Mouse (Mus musculus) right cerebral cortex, adult 18-20 months (tissue): ENCODE measurements around the gene Lrmda.

Source experiments
- DNase-seq: peaks from one replicate; pipeline ENCODE4 v3.0.0; 2022; ENCODE audit warnings: mixed read lengths

Gene Lrmda

GRCm38 (mm10) chr14:22019252-22019948 lies at the start of gene Lrmda:
Gene Lrmda (plus strand): TSS chr14:22019712.
- DNase-seq, result peak; percentile 42

- DNase-seq, result peak; percentile 66
Measured at GRCm38 (mm10) chr14:21981462-21981861, 38.0 kb upstream of the Lrmda start.

GRCm38 (mm10) chr14:21982096-21982591 lies 37.4 kb upstream of the Lrmda start:
- no peak for DNase-seq

- DNase-seq, result no peak
Measured at GRCm38 (mm10) chr14:21982592-21983310, 36.8 kb upstream of the Lrmda start.

GRCm38 (mm10) chr14:21983311-21983949 lies 36.1 kb upstream of the Lrmda start:
- DNase-seq, result no peak

GRCm38 (mm10) chr14:21983950-21984730 lies 35.4 kb upstream of the Lrmda start:
- DNase-seq, result no peak

- DNase-seq, result no peak
Measured at GRCm38 (mm10) chr14:21984757-21985425, 34.6 kb upstream of the Lrmda start.

GRCm38 (mm10) chr14:21985426-21985931 lies 34.0 kb upstream of the Lrmda start:
- no peak for DNase-seq

- DNase-seq, result peak; percentile 83
Measured at GRCm38 (mm10) chr14:21985981-21986732, 33.4 kb upstream of the Lrmda start.

GRCm38 (mm10) chr14:21986733-21987659 lies 32.5 kb upstream of the Lrmda start:
- no peak for DNase-seq

GRCm38 (mm10) chr14:21987660-21988576 lies 31.6 kb upstream of the Lrmda start:
- DNase-seq, result peak; percentile 94

GRCm38 (mm10) chr14:21988577-21989290 lies 30.8 kb upstream of the Lrmda start:
- no peak for DNase-seq

GRCm38 (mm10) chr14:21989291-21989913 lies 30.1 kb upstream of the Lrmda start, which contains the start of gene Zfp503:
Gene Zfp503 (minus strand): TSS chr14:21989601.
- no peak for DNase-seq

GRCm38 (mm10) chr14:21990321-21991021 lies 29.0 kb upstream of the Lrmda start:
- DNase-seq, result no peak

GRCm38 (mm10) chr14:21991251-21991780 lies 28.2 kb upstream of the Lrmda start:
- DNase-seq, result no peak

GRCm38 (mm10) chr14:21991856-21992255 lies 27.7 kb upstream of the Lrmda start:
- no peak for DNase-seq
